Mouse (Mus musculus): ENCODE measurements around the gene Snrnp35.

DNA sequence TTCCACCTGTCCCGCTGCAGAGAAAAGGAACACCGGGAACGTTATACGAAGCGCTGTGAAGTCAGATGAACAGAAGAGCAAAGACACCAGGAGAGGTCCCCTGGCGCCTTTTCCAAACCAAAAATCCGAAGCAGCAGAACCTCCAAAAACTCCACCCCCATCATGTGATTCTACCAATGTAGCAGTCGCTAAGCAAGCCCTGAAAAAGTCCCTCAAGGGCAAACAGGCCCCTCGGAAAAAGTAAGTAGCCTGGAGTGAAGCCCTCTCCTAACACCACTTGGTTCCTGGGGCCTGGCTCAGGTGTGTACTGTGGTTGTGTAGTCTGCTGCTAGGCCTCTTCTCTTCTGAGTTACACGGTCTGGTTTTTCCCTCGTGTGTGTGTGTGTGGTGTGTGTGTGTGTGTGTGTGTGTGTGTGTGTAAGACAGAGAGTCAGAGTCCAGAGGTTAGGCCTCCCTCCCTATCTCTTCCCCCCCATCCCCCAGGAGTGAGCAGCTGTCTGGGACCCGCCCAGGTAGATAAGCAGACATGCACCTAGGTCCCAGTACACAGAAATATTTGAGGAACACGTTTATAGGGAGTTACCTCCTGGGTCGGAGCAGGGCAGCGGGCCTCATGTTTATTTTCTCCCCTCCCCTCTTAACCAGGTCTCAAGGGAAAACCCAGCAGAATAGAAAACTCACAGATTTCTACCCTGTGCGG lies 32.1 kb upstream of the Snrnp35 start:
- TF ChIP-seq MYOD1 (IDR thresholded peaks at IDR 0.05; ENCODE audit: control insufficient read depth in 1 of 3, insufficient read length in 2 of 3, low read depth in 2 of 3) (no peak), POLR2A (IDR thresholded peaks at IDR 0.05; ENCODE audit: insufficient read length, low read depth) (no peak), MAX (IDR thresholded peaks at IDR 0.05; ENCODE audit: low read depth) (no peak), POLR2AphosphoS2 (IDR thresholded peaks at IDR 0.05; ENCODE audit: insufficient read length, low read depth) (no peak), USF1 (IDR thresholded peaks at IDR 0.05; ENCODE audit: low read depth) (no peak), E2F4 (IDR thresholded peaks at IDR 0.05; ENCODE audit: insufficient read depth) (no peak), MYOG (IDR thresholded peaks at IDR 0.05; ENCODE audit: control insufficient read depth in 1 of 3, insufficient read depth in 1 of 3, insufficient read length in 2 of 3, low read depth in 2 of 3) (no peak)
